Mouse (Mus musculus) limb, embryonic 11.5 days (tissue): ENCODE measurements around the gene Olfr469. TPM values are rescaled to one million over a fixed set of nuclear protein-coding genes. Genes with fewer than 3 reads are reported as not detected.

Experiments
- ATAC-seq: fragments of 200-750 bp; cut with Nextera tagmentation; 2 replicates; pipeline ENCODE4 v1.8.0; 2017; ENCODE audit warnings: low read depth; ENCODE audit not compliant: insufficient number of reproducible peaks, low FRiP score, low TSS enrichment
- DNase-seq: peaks from one replicate; pipeline ENCODE4 v3.0.0-alpha.2; 2015; ENCODE audit warnings: low spot score
- H3K27ac ChIP-seq: fragments of 300-500 bp; sonication (generic); replicated peaks from 2 replicates; pipeline ENCODE4 v1.5.1; 2014; ENCODE audit warnings: low read depth, mild to moderate bottlenecking, low read length
- H3K27me3 ChIP-seq: fragments of 300-500 bp; sonication (generic); 2 replicates; pipeline ENCODE4 v1.6.1; 2014; ENCODE audit warnings: mild to moderate bottlenecking, low read length, mixed read lengths; ENCODE audit not compliant: control insufficient read depth, insufficient read depth
- H3K36me3 ChIP-seq: fragments of 300-500 bp; sonication (generic); 2 replicates; pipeline ENCODE4 v1.6.1; 2014; ENCODE audit warnings: mild to moderate bottlenecking, low read length, moderate library complexity, mixed read lengths; ENCODE audit not compliant: control insufficient read depth, insufficient read depth
- H3K4me1 ChIP-seq: fragments of 300-500 bp; sonication (generic); 2 replicates; pipeline ENCODE4 v1.6.1; 2014; ENCODE audit warnings: low read length, mixed read lengths; ENCODE audit not compliant: control insufficient read depth, insufficient read depth
- H3K4me2 ChIP-seq: fragments of 300-500 bp; sonication (generic); 2 replicates; pipeline ENCODE4 v1.6.1; 2014; ENCODE audit warnings: low read depth, mild to moderate bottlenecking, moderate library complexity; ENCODE audit not compliant: severe bottlenecking
- H3K4me3 ChIP-seq: fragments of 300-500 bp; sonication (generic); 2 replicates; pipeline ENCODE4 v1.5.1; 2014; ENCODE audit warnings: low read depth, low read length
- H3K9ac ChIP-seq: fragments of 300-500 bp; sonication (generic); 2 replicates; pipeline ENCODE4 v1.6.1; 2014; ENCODE audit warnings: mild to moderate bottlenecking, low read length
- H3K9me3 ChIP-seq: fragments of 300-500 bp; sonication (generic); 2 replicates; pipeline ENCODE4 v1.6.1; 2016; ENCODE audit warnings: low read length; ENCODE audit not compliant: control insufficient read depth
- WGBS: fragments of 180-500 bp; shearing (Covaris S2); extraction: QIAGEN DNeasy Blood & Tissue Kit; methylation state at CpG from one replicate; pipeline ENCODE4 v1.1.7; 2014; 5-methylcytosine and 5-hydroxymethylcytosine counted together
- polyA plus RNA-seq: library from polyadenylated mRNA; unstranded; fragments of >200 nt; fragmentation: Nextera tagmentation; extraction: Ambion mirVana; gene quantifications from 2 replicates; pipeline ENCODE4 v1.2.1, GENCODE M21; 2014

The Olfr469 gene
- polyA plus RNA-seq, 1 experiment from 2014 or later = not detected

- 59% methylated on average over 3 of the region's 3 CpGs for WGBS
- Histone ChIP-seq H3K9me3 (no peaks in the 10 kb centered on the region), H3K27ac (no peak overlapping the region), H3K36me3 (no peaks in the 10 kb centered on the region), H3K4me3 (no peak overlapping the region), H3K4me2 (no peak overlapping the region), H3K4me1 (no peaks in the 10 kb centered on the region), H3K27me3 (no peaks in the 10 kb centered on the region), H3K9ac (no peak overlapping the region)
- ATAC-seq = no peak
- DNase-seq = peak; percentile 26
These were observed 37.2 kb downstream of the Olfr469 start for GRCm38 (mm10) chr7:107787977-107788620.

DNA sequence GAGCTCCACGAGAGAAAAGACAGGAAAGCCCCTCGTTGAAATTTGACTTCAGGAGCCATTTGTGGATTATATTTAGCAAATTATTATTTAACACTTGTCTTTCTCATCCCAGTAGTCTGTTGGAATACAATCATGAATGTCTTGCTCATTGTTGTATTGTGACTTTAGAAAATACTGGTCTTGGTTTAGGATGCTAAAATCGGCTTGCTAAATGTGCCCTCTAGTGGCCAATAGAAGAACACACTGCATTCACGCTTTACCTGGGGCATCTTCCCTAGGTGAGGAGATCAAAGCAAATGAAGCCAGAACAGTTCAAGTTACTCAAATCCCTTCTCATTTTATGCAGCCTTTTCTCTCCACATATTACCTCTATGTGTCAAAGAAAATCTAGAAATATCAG is 45.7 kb downstream of the Olfr469 start:
- DNase-seq (no peak), ATAC-seq (no peak)
- Histone ChIP-seq H3K36me3 (no peaks in the 10 kb centered on the region), H3K27ac (no peak overlapping the region), H3K27me3 (no peaks in the 10 kb centered on the region), H3K4me1 (no peaks in the 10 kb centered on the region), H3K4me3 (no peak overlapping the region), H3K9me3 (no peaks in the 10 kb centered on the region), H3K4me2 (no peak overlapping the region), H3K9ac (no peak overlapping the region)
- 45% methylated on average over 4 of the region's 4 CpGs for WGBS

GRCm38 (mm10) chr7:107778216-107778615 is 47.1 kb downstream of the Olfr469 start:
- H3K9me3 ChIP-seq = no peaks in the 10 kb centered on the region
- WGBS = 86% methylated on average over 1 of the region's 1 CpGs
- no peak overlapping the region for H3K4me2 ChIP-seq
- no peaks in the 10 kb centered on the region for H3K27me3 ChIP-seq
- DNase-seq (no peak), ATAC-seq (no peak)
- no peak overlapping the region for H3K4me3 ChIP-seq
- H3K36me3 ChIP-seq = no peaks in the 10 kb centered on the region
- H3K27ac ChIP-seq = no peak overlapping the region
- H3K9ac ChIP-seq = no peak overlapping the region
- H3K4me1 ChIP-seq = no peaks in the 10 kb centered on the region

DNA sequence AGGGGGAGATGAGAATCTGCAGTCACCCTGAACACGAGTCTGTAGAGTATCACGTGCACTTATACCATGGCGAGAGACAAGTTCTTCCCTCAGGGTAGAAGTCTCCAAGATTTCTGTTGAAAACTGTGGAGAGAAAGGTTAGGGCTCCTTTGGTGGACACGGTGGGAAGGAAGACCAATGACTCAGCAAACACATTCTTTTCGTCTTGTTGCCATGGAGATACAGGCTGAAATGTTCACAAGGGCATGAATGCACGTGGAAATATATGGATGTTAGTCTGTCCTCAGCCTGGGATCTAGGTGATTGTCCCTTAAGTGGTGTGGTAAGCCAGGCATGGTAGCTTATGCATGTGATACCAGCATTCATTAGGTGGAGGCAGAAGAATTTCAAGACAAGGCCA is 54.5 kb downstream of the Olfr469 start:
- Histone ChIP-seq H3K27ac (no peak overlapping the region), H3K4me2 (no peak overlapping the region), H3K4me1 (no peaks in the 10 kb centered on the region), H3K9ac (no peak overlapping the region), H3K4me3 (no peak overlapping the region), H3K9me3 (no peaks in the 10 kb centered on the region), H3K36me3 (no peaks in the 10 kb centered on the region), H3K27me3 (no peaks in the 10 kb centered on the region)
- DNase-seq (no peak), ATAC-seq (no peak)
- WGBS = 79% methylated on average over 6 of the region's 6 CpGs

Other genes starting within 250 kb of the Olfr469 start
- 18.3 and 18.8 TPM in 2 replicates for gene Ppfibp2, start 230.3 kb downstream of the Olfr469 start, polyA plus RNA-seq
- not detected in 2 replicates for gene 5330417H12Rik, start 200.4 kb downstream of the Olfr469 start, polyA plus RNA-seq
- 0.47 and 0.92 TPM in 2 replicates for gene Cyb5r2, start 67.5 kb downstream of the Olfr469 start, polyA plus RNA-seq
- not detected in 2 replicates for gene Ovch2, start 24.3 kb downstream of the Olfr469 start, polyA plus RNA-seq
- gene Olfr467, start 13.3 kb downstream of the Olfr469 start, polyA plus RNA-seq = not detected in 2 replicates
- gene Olfr470, start 21.9 kb upstream of the Olfr469 start, polyA plus RNA-seq = not detected in 2 replicates
- gene Olfr472, start 72.4 kb upstream of the Olfr469 start, polyA plus RNA-seq = not detected in 2 replicates
- not detected in 2 replicates for gene Olfr473, start 104.9 kb upstream of the Olfr469 start, polyA plus RNA-seq
- gene Olfr474, start 129.1 kb upstream of the Olfr469 start, polyA plus RNA-seq = not detected in 2 replicates
- gene Olfr476, start 139.3 kb upstream of the Olfr469 start, polyA plus RNA-seq = not detected in 2 replicates
- gene Olfr477, start 161.2 kb upstream of the Olfr469 start, polyA plus RNA-seq = not detected in 2 replicates
- gene Olfr478, start 208.4 kb upstream of the Olfr469 start, polyA plus RNA-seq = not detected in 2 replicates
- gene Olfr479, start 225.2 kb upstream of the Olfr469 start, polyA plus RNA-seq = not detected in 2 replicates
- gene Olfr480, start 241.8 kb upstream of the Olfr469 start, polyA plus RNA-seq = not detected in 2 replicates